ENCODE assay signal across 27 mouse cellular contexts in genomic region chr4:140639431-140640241, GRCm38 (mm10). TPM values are rescaled to one million over a fixed set of nuclear protein-coding genes. Genes with fewer than 3 reads are reported as not detected.
DNase-seq lines count a peak whose midpoint lies in the region; ATAC-seq and TF ChIP-seq lines count a peak whose summit lies in the region.
"Had no signal": no experiment of that assay in that cellular context is flagged by ENCODE, and none has a peak within 500 bp of the region (broad histone marks: within the 10 kb centered on the region; RNA-seq: fewer than 3 reads in every experiment).

No protein-coding gene starts in this region.

- 77% methylated on average over 28 of the region's 28 CpGs for WGBS in cerebellum, adult 2 months
- WGBS in midbrain, embryonic 11.5 days = 91% methylated on average over 28 of the region's 28 CpGs
- 93% methylated on average over 28 of the region's 28 CpGs for WGBS in midbrain, embryonic 16.5 days

- no peaks in the 10 kb centered on the region for H3K27me3 ChIP-seq in cerebellum, adult 2 months (ENCODE audit: control insufficient read depth, insufficient read depth, low read length)
- no peaks in the 10 kb centered on the region for H3K27me3 ChIP-seq in midbrain, embryonic 11.5 days (ENCODE audit: control insufficient read depth, insufficient read depth, low read length)
- no peaks in the 10 kb centered on the region for H3K27me3 ChIP-seq in midbrain, embryonic 16.5 days (ENCODE audit: control insufficient read depth, insufficient read depth, low read depth, low read length)
- H3K27me3 ChIP-seq: embryonic facial prominence, embryonic 12.5 days; forebrain, embryonic 15.5 days; heart, embryonic 12.5 days; hindbrain, embryonic 13.5 days; limb, embryonic 15.5 days; liver, embryonic 13.5 days; neural tube, embryonic 13.5 days had no signal

- no peak overlapping the region for H3K4me3 ChIP-seq in cerebellum, adult 2 months (replicated peaks; ENCODE audit: insufficient read depth, low read depth, low read length)
- no peak overlapping the region for H3K4me3 ChIP-seq in midbrain, embryonic 11.5 days (ENCODE audit: low read depth, low read length)
- no peak overlapping the region for H3K4me3 ChIP-seq in midbrain, embryonic 16.5 days (ENCODE audit: low read depth, low read length)
- H3K4me3 ChIP-seq: embryonic facial prominence, embryonic 12.5 days; forebrain, embryonic 15.5 days; gastrocnemius, adult 2 months; heart, adult 2 months; heart, embryonic 12.5 days; hindbrain, embryonic 13.5 days; limb, embryonic 10.5 days; limb, embryonic 15.5 days; liver, embryonic 13.5 days; neural tube, embryonic 13.5 days had no signal

- TF ChIP-seq CTCF in cerebellum, adult 2 months (IDR thresholded peaks at IDR 0.05; ENCODE audit: borderline replicate concordance, insufficient read depth, low read depth, low read length) = no peak

- no peak for DNase-seq in cerebellum, adult 2 months
- DNase-seq in cerebellum, adult 18-20 months = no peak
- no peak for DNase-seq in midbrain, embryonic 11.5 days (ENCODE audit: low spot score, missing footprints)
- peak; percentile 98 for DNase-seq in ZHBTc4 (ENCODE audit: low read depth, low spot score)
- DNase-seq in embryo, embryonic 11 days = no peak
- no peak for DNase-seq in lung, postnatal 4 days
- DNase-seq: adrenal gland, postnatal 14 days; cerebellum, adult 11 months; gastrocnemius, adult 2 months; heart, adult 2 months; heart, postnatal 4 days; kidney, adult 18-20 months; kidney, postnatal 36 days; liver, embryonic 13.5 days; lung, adult 18-20 months; thymus, adult 2 months; thymus, postnatal 4 days had no signal

- no peak overlapping the region for H3K9ac ChIP-seq in midbrain, embryonic 11.5 days (ENCODE audit: low read length)
- no peak overlapping the region for H3K9ac ChIP-seq in midbrain, embryonic 16.5 days (ENCODE audit: low read depth, low read length)
- H3K9ac ChIP-seq: embryonic facial prominence, embryonic 12.5 days; forebrain, embryonic 15.5 days; heart, embryonic 12.5 days; hindbrain, embryonic 13.5 days; limb, embryonic 15.5 days; liver, embryonic 13.5 days; neural tube, embryonic 13.5 days had no signal

- peak overlapping the region; percentile 65; the same call in 1 of the 2 replicates for H3K27ac ChIP-seq in cerebellum, adult 2 months (ENCODE audit: insufficient read depth, low read length)
- no peak overlapping the region for H3K27ac ChIP-seq in midbrain, embryonic 11.5 days (ENCODE audit: low read depth, low read length)
- no peak overlapping the region for H3K27ac ChIP-seq in midbrain, embryonic 16.5 days (ENCODE audit: low read length)
- H3K27ac ChIP-seq: embryonic facial prominence, embryonic 12.5 days; forebrain, embryonic 15.5 days; gastrocnemius, adult 2 months; heart, adult 2 months; hindbrain, embryonic 13.5 days; limb, embryonic 10.5 days; limb, embryonic 15.5 days; liver, embryonic 13.5 days; macrophage; neural tube, embryonic 13.5 days had no signal

- TF ChIP-seq POLR2A in cerebellum, adult 2 months (IDR thresholded peaks at IDR 0.05; ENCODE audit: borderline replicate concordance, insufficient read depth, low read length) = no peak

- no peak overlapping the region for H3K4me2 ChIP-seq in midbrain, embryonic 11.5 days
- H3K4me2 ChIP-seq in midbrain, embryonic 16.5 days (ENCODE audit: low read length) = no peak overlapping the region
- H3K4me2 ChIP-seq: embryonic facial prominence, embryonic 12.5 days; forebrain, embryonic 15.5 days; heart, embryonic 12.5 days; hindbrain, embryonic 13.5 days; limb, embryonic 15.5 days; liver, embryonic 13.5 days; neural tube, embryonic 13.5 days had no signal

- ATAC-seq in midbrain, embryonic 11.5 days (ENCODE audit: low FRiP score) = 0 out of 2 replicates have a peak, but pooled peaks have one; percentile 2
- no peak for ATAC-seq in midbrain, embryonic 16.5 days
- ATAC-seq: forebrain, embryonic 15.5 days; lung, postnatal 0 days had no signal

- peaks cover 3% of the 10 kb centered on the region for H3K36me3 ChIP-seq in midbrain, embryonic 11.5 days (ENCODE audit: control insufficient read depth, insufficient read depth, low read length)
- no peaks in the 10 kb centered on the region for H3K36me3 ChIP-seq in midbrain, embryonic 16.5 days (ENCODE audit: control insufficient read depth, insufficient read depth, low read length)
- H3K36me3 ChIP-seq: forebrain, embryonic 15.5 days; limb, embryonic 15.5 days; liver, embryonic 13.5 days had no signal

- peaks cover 82% of the 10 kb centered on the region for H3K4me1 ChIP-seq in cerebellum, adult 2 months (ENCODE audit: control insufficient read depth, insufficient read depth, low read length)
- peaks cover 3% of the 10 kb centered on the region; the same call in 1 of the 2 replicates for H3K4me1 ChIP-seq in midbrain, embryonic 11.5 days (ENCODE audit: control insufficient read depth, insufficient read depth, low read length)
- H3K4me1 ChIP-seq in midbrain, embryonic 16.5 days (ENCODE audit: control insufficient read depth, insufficient read depth, low read length) = peaks cover 6% of the 10 kb centered on the region

- H3K9me3 ChIP-seq in midbrain, embryonic 11.5 days (ENCODE audit: control insufficient read depth, low read length) = peaks cover 3% of the 10 kb centered on the region; the same call in 1 of the 2 replicates
- H3K9me3 ChIP-seq in midbrain, embryonic 16.5 days (replicated peaks; ENCODE audit: control insufficient read depth, low read length, poor library complexity, severe bottlenecking) = no peaks in the 10 kb centered on the region
- H3K9me3 ChIP-seq: forebrain, embryonic 15.5 days; hindbrain, embryonic 13.5 days; limb, embryonic 10.5 days; limb, embryonic 15.5 days; liver, embryonic 13.5 days had no signal

RNA-seq across cellular contexts. Expression of gene Arhgef10l, which starts 26.2 kb away (rescaled TPM):
- 52.7 and 55.5 TPM in 2 replicates for polyA plus RNA-seq in cerebellum, adult 2 months (2012; rRNA removed)
- polyA plus RNA-seq in midbrain, embryonic 11.5 days (2014; fragmentation: Nextera tagmentation; extraction: Ambion mirVana) = 17.6 and 18.5 TPM in 2 replicates
- polyA plus RNA-seq in midbrain, embryonic 16.5 days (2015; fragmentation: Nextera tagmentation; extraction: Ambion mirVana) = 24.5 and 27.8 TPM in 2 replicates
